23 mouse cellular contexts compared by ENCODE assay signal in genomic region chr6:12994701-12995100, GRCm38 (mm10).
DNase-seq lines count a peak whose midpoint lies in the region; TF ChIP-seq lines count a peak whose summit lies in the region.
"Had no signal": no experiment of that assay in that cellular context is flagged by ENCODE, and none has a peak within 500 bp of the region (broad histone marks: within the 10 kb centered on the region; RNA-seq: fewer than 3 reads in every experiment).

No protein-coding gene starts in this region.

- no peak for TF ChIP-seq POLR2A in myocyte (IDR thresholded peaks at IDR 0.05; ENCODE audit: insufficient read length, low read depth)

- H3K4me3 ChIP-seq in myocyte, result no peak overlapping the region
- H3K4me3 ChIP-seq: heart, embryonic 12.5 days; heart, embryonic 15.5 days; hindbrain, embryonic 10.5 days had no signal

- peak; percentile 30 for DNase-seq in 3134 (ENCODE audit: extremely low read depth, insufficient read length, low spot score)
- peak; percentile 92 for DNase-seq in 3T3-L1 (ENCODE audit: low read depth, low spot score)
- DNase-seq in adipocyte (ENCODE audit: low spot score), result peak; percentile 46
- no peak for DNase-seq in kidney, adult 8-10 months
- DNase-seq in embryo, embryonic 10.5 days (ENCODE audit: low spot score), result no peak
- DNase-seq: adrenal gland, postnatal 14 days; B cell, adult 2 months; cerebellum, adult 18-20 months; cerebellum, adult 9-10 months; cerebellum, postnatal 25 days; forebrain, postnatal 0 days; gastrocnemius, postnatal 25 days; heart, adult 18-20 months; heart, postnatal 10 days; heart, postnatal 36 days; kidney, adult 18-20 months had no signal

- H3K79me2 ChIP-seq in myocyte (ENCODE audit: control insufficient read depth, insufficient read depth), result no peaks in the 10 kb centered on the region

- H3ac ChIP-seq in myocyte (ENCODE audit: control insufficient read depth, insufficient read length), result no peak overlapping the region

- H3K4me2 ChIP-seq in myocyte (ENCODE audit: low read depth), result peak overlapping the region; percentile 26
- H3K4me2 ChIP-seq: heart, embryonic 12.5 days; heart, embryonic 15.5 days; hindbrain, embryonic 14.5 days had no signal

- no peaks in the 10 kb centered on the region for H3K36me3 ChIP-seq in myocyte (ENCODE audit: control insufficient read depth, insufficient read depth)
- H3K36me3 ChIP-seq: G1E; heart, embryonic 12.5 days; heart, embryonic 15.5 days; hindbrain, embryonic 10.5 days had no signal

- H3K27me3 ChIP-seq in myocyte (ENCODE audit: control insufficient read depth, insufficient read depth, insufficient read length), result no peaks in the 10 kb centered on the region
- H3K27me3 ChIP-seq: CH12.LX; heart, embryonic 12.5 days; heart, embryonic 15.5 days had no signal

TF ChIP-seq in myocyte, 11 proteins besides CTCF, POLR2A, EP300 and RAD21:
- TF ChIP-seq MAX (IDR thresholded peaks at IDR 0.05; ENCODE audit: low read depth), result no peak
- no peak for TF ChIP-seq TCF3 (IDR thresholded peaks at IDR 0.05; ENCODE audit: insufficient read length, low read depth)
- no peak for TF ChIP-seq MYOD1 (IDR thresholded peaks at IDR 0.05; ENCODE audit: control insufficient read depth in 1 of 3, insufficient read length in 2 of 3, low read depth in 2 of 3)
- TF ChIP-seq CEBPB (IDR thresholded peaks at IDR 0.05; ENCODE audit: insufficient read depth, poor library complexity, severe bottlenecking), result no peak

Comparison
In these comparisons a context has a peak if more than half of its experiments do, and no peak if none do; other contexts are left out.
1. DNase-seq: peak in 3134 (single experiment), 3T3-L1 (single experiment) and adipocyte (single experiment); none in kidney, adult 8-10 months (0 of 2) and embryo, embryonic 10.5 days (single experiment).